Mouse (Mus musculus) ZHBTc4 (cell line): ENCODE measurements around the gene Nploc4.

Experiments used
- DNase-seq: peaks from one replicate; pipeline ENCODE4 v3.0.0-alpha.2; 2011; ENCODE audit warnings: low read depth, low spot score

Gene Nploc4

GRCm38 (mm10) chr11:120437152-120437856, at the start of gene Nploc4:
TSS of gene Nploc4 (minus strand) at chr11:120437708.
- peak; percentile 94 for DNase-seq

- no peak for DNase-seq
These were observed 47.7 kb upstream of the Nploc4 start for GRCm38 (mm10) chr11:120485251-120485650.

- DNase-seq = peak; percentile 97
These were observed 46.9 kb upstream of the Nploc4 start, which contains the start of gene Mrpl12 for GRCm38 (mm10) chr11:120484265-120484981. TSS of gene Mrpl12 (plus strand) at chr11:120484613.

GRCm38 (mm10) chr11:120483448-120483934, 46.0 kb upstream of the Nploc4 start:
- no peak for DNase-seq

- DNase-seq = no peak
These were observed 34.5 kb upstream of the Nploc4 start for GRCm38 (mm10) chr11:120472052-120472451.

GRCm38 (mm10) chr11:120467736-120468092, 30.2 kb upstream of the Nploc4 start:
- no peak for DNase-seq

- DNase-seq = peak; percentile 100
These were observed 29.7 kb upstream of the Nploc4 start, which contains the start of gene Arl16 for GRCm38 (mm10) chr11:120467051-120467735. TSS of gene Arl16 (minus strand) at chr11:120467607.

GRCm38 (mm10) chr11:120465521-120465920, 28.0 kb upstream of the Nploc4 start:
- DNase-seq = no peak

- no peak for DNase-seq
These were observed 26.9 kb upstream of the Nploc4 start for GRCm38 (mm10) chr11:120464365-120464764.

GRCm38 (mm10) chr11:120463536-120463935, 26.0 kb upstream of the Nploc4 start:
- no peak for DNase-seq

- peak; percentile 69 for DNase-seq
These were observed 21.5 kb upstream of the Nploc4 start for GRCm38 (mm10) chr11:120458847-120459597.

- DNase-seq = peak; percentile 79
These were observed 20.6 kb upstream of the Nploc4 start, which contains the start of the genes Oxld1 and Ccdc137 for GRCm38 (mm10) chr11:120457772-120458751. TSS of gene Oxld1 (minus strand) at chr11:120458068. TSS of gene Ccdc137 (plus strand) at chr11:120458115.

GRCm38 (mm10) chr11:120457370-120457769, 19.9 kb upstream of the Nploc4 start:
- no peak for DNase-seq

GRCm38 (mm10) chr11:120455413-120455812, 17.9 kb upstream of the Nploc4 start:
- DNase-seq = no peak

- no peak for DNase-seq
These were observed 17.5 kb upstream of the Nploc4 start for GRCm38 (mm10) chr11:120454965-120455364.

GRCm38 (mm10) chr11:120453306-120453705, 15.8 kb upstream of the Nploc4 start, which contains the start of gene Pde6g:
TSS of gene Pde6g (minus strand) at chr11:120453500.
- no peak for DNase-seq

GRCm38 (mm10) chr11:120452246-120452645, 14.7 kb upstream of the Nploc4 start:
- DNase-seq = no peak

GRCm38 (mm10) chr11:120447179-120447578, 9.7 kb upstream of the Nploc4 start:
- DNase-seq = no peak

GRCm38 (mm10) chr11:120445475-120445874, 8.0 kb upstream of the Nploc4 start:
- DNase-seq = no peak

GRCm38 (mm10) chr11:120444106-120444505, 6.6 kb upstream of the Nploc4 start:
- DNase-seq = no peak
